Mouse (Mus musculus) limb, embryonic 15.5 days (tissue): ENCODE results near the gene Gm43191. TPM values are rescaled to one million over a fixed set of nuclear protein-coding genes. Genes with fewer than 3 reads are reported as not detected.

Source experiments
- ATAC-seq: fragments of 200-750 bp; cut with Nextera tagmentation; 2 replicates; pipeline ENCODE4 v1.8.0; 2017; ENCODE audit warnings: low read depth, moderate TSS enrichment; ENCODE audit not compliant: insufficient number of reproducible peaks, low FRiP score, low TSS enrichment
- H3K27ac ChIP-seq: fragments of 300-500 bp; sonication (generic); 2 replicates; pipeline ENCODE4 v1.5.1; 2015; ENCODE audit warnings: moderate library complexity, mild to moderate bottlenecking, inconsistent platforms
- H3K27me3 ChIP-seq: fragments of 300-500 bp; sonication (generic); 2 replicates; pipeline ENCODE4 v1.6.1; 2015; ENCODE audit warnings: inconsistent platforms
- H3K36me3 ChIP-seq: fragments of 300-500 bp; sonication (generic); 2 replicates; pipeline ENCODE4 v1.6.1; 2015; ENCODE audit warnings: inconsistent platforms
- H3K4me1 ChIP-seq: fragments of 300-500 bp; sonication (generic); 2 replicates; pipeline ENCODE4 v1.6.1; 2015; ENCODE audit warnings: inconsistent platforms
- H3K4me2 ChIP-seq: fragments of 300-500 bp; sonication (generic); 2 replicates; pipeline ENCODE4 v1.6.1; 2015; ENCODE audit warnings: mild to moderate bottlenecking, inconsistent platforms
- H3K4me3 ChIP-seq: fragments of 300-500 bp; sonication (generic); 2 replicates; pipeline ENCODE4 v1.5.1; 2015; ENCODE audit warnings: mild to moderate bottlenecking, inconsistent platforms
- H3K9ac ChIP-seq: fragments of 300-500 bp; sonication (generic); 2 replicates; pipeline ENCODE4 v1.6.1; 2015; ENCODE audit warnings: inconsistent platforms
- H3K9me3 ChIP-seq: fragments of 300-500 bp; sonication (generic); 2 replicates; pipeline ENCODE4 v1.6.1; 2016; ENCODE audit warnings: inconsistent platforms
- WGBS: fragments of 180-500 bp; shearing (Covaris S2); methylation state at CpG from one replicate; pipeline ENCODE4 v1.1.7; 2015; 5-methylcytosine and 5-hydroxymethylcytosine counted together
- polyA plus RNA-seq: library from polyadenylated mRNA; unstranded; fragments of >200 nt; fragmentation: Nextera tagmentation; extraction: Ambion mirVana; gene quantifications from 2 replicates; pipeline ENCODE4 v1.2.1, GENCODE M21; 2015

The Gm43191 gene
- polyA plus RNA-seq, 1 experiment from 2014 or later: not detected

DNA sequence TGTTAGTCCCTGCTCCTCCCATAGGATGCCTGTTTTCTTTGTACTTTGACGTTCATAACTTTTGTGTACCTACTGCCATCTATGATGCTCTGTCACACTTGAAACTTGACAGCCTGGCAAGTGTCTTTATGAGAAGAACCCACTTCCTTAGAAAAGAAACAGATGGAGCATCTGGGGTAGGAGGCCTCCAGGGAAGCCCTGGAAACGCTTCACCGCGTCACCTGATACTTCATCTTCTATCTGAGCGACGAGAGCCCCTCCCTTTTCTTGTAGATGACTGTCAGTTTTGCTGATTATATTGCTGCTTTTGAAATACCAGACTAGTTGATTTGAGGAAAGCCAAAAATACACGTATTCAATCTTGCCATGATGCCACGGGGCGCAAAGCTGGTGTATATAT lies 76.5 kb downstream of the Gm43191 start:
- Histone ChIP-seq H3K4me1 (no peaks in the 10 kb centered on the region), H3K9ac (no peak overlapping the region), H3K9me3 (no peaks in the 10 kb centered on the region), H3K27ac (no peak overlapping the region), H3K36me3 (peaks cover 12% of the 10 kb centered on the region; the same call in 1 of the 2 replicates), H3K27me3 (no peaks in the 10 kb centered on the region), H3K4me2 (no peak overlapping the region), H3K4me3 (no peak overlapping the region)
- 72% methylated on average over 9 of the region's 9 CpGs for WGBS
- ATAC-seq: no peak

DNA sequence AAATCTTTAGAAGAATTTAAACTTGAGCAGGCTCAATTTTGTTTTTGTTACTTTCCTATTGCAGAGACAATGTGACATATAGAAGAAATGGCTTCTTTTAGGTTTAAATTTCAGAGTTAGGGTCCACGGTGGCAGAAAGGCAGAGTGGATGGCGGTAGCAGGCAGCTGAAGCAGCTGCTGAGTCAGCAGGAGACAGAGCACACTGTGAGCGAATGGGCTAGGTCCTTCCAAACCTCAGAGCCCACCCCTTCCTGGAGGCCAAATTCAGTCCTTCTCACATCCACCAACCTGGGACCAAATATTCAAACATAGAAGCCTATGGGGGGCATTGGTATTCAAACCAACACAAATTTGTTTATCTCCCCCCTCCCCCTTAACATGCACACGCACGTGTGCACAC lies 79.3 kb downstream of the Gm43191 start:
- H3K4me1 ChIP-seq: no peaks in the 10 kb centered on the region
- no peak overlapping the region for H3K4me3 ChIP-seq
- H3K36me3 ChIP-seq: 0 out of 2 replicates have a peak, but pooled peaks cover 2% of the 10 kb centered on the region
- H3K4me2 ChIP-seq: no peak overlapping the region
- H3K9me3 ChIP-seq: no peaks in the 10 kb centered on the region
- H3K27ac ChIP-seq: no peak overlapping the region
- 93% methylated on average over 5 of the region's 5 CpGs for WGBS
- no peaks in the 10 kb centered on the region for H3K27me3 ChIP-seq
- no peak overlapping the region for H3K9ac ChIP-seq
- ATAC-seq: no peak

DNA sequence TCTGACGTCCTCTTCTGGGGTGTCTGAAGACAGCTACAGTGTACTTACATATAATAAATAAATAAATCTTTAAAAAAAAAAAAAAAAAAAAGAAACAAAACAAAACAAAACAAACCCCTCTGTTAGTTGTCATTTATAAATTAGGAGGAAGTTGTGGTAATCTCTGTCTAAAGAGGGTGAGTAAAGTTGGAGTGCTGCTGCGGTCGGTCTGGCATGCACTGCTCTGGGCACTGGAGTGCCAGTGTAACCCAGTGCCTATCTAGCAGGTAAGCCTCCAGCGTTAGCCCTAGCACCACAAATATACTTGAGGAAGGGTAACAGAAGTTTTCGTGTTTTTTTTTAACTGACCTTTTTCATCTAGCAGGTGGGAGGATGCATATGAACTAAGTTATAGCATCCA lies 80.1 kb downstream of the Gm43191 start:
- Histone ChIP-seq H3K27ac (no peak overlapping the region), H3K9me3 (no peaks in the 10 kb centered on the region), H3K4me3 (no peak overlapping the region), H3K4me1 (no peaks in the 10 kb centered on the region), H3K27me3 (no peaks in the 10 kb centered on the region), H3K36me3 (no peaks in the 10 kb centered on the region), H3K4me2 (no peak overlapping the region), H3K9ac (no peak overlapping the region)
- 81% methylated on average over 5 of the region's 5 CpGs for WGBS
- no peak for ATAC-seq

DNA sequence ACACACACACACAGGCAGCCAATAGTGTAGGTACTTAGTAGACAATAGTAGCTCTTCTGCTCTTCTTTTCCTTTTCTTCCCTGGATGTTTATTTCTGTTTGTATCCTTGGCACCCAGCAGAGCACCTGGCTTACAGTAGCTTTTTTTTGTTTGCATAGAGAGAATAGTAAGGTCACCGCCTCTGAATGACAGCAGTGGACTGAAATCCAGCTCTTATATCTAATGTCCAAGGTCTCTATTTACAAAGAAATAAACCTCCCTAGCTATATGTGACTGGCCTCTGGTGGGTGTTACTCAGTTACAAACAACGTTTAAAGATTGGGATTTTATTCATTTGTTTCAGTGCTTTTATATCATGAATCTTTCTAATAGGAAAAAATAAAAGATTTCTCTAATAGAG lies 81.4 kb downstream of the Gm43191 start:
- Histone ChIP-seq H3K4me3 (no peak overlapping the region), H3K9me3 (no peaks in the 10 kb centered on the region), H3K36me3 (no peaks in the 10 kb centered on the region), H3K27me3 (no peaks in the 10 kb centered on the region), H3K27ac (no peak overlapping the region), H3K4me2 (no peak overlapping the region), H3K4me1 (no peaks in the 10 kb centered on the region), H3K9ac (no peak overlapping the region)
- ATAC-seq: no peak
- WGBS: 87% methylated on average over 2 of the region's 2 CpGs

DNA sequence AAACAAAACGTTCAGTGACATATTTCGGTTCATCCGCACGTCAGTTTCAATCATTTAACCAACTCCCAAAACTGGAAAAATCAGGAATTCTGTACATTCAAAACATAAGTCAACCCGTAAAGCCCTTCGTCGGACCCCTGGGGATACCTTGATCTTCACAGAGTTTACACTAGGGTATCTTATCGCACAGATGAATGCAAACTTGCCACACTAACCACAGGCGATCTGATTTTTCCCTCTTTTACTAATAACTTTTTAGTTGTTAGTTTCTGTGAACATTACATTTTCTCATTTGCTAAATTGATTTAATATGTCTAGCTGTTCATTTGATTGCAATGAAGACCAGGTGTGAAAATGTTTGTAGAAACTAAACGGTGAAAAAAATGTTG lies 85.5 kb downstream of the Gm43191 start:
- no peaks in the 10 kb centered on the region for H3K9me3 ChIP-seq
- peaks cover 12% of the 10 kb centered on the region for H3K36me3 ChIP-seq
- H3K27me3 ChIP-seq: no peaks in the 10 kb centered on the region
- WGBS: 7% methylated on average over 10 of the region's 10 CpGs
- H3K4me1 ChIP-seq: 0 out of 2 replicates have a peak, but pooled peaks cover 6% of the 10 kb centered on the region
- peak overlapping the region; percentile 90 for H3K9ac ChIP-seq
- peak overlapping the region; percentile 91 for H3K4me3 ChIP-seq
- no peak overlapping the region for H3K27ac ChIP-seq
- ATAC-seq: no peak
- H3K4me2 ChIP-seq: peak overlapping the region; percentile 69

DNA sequence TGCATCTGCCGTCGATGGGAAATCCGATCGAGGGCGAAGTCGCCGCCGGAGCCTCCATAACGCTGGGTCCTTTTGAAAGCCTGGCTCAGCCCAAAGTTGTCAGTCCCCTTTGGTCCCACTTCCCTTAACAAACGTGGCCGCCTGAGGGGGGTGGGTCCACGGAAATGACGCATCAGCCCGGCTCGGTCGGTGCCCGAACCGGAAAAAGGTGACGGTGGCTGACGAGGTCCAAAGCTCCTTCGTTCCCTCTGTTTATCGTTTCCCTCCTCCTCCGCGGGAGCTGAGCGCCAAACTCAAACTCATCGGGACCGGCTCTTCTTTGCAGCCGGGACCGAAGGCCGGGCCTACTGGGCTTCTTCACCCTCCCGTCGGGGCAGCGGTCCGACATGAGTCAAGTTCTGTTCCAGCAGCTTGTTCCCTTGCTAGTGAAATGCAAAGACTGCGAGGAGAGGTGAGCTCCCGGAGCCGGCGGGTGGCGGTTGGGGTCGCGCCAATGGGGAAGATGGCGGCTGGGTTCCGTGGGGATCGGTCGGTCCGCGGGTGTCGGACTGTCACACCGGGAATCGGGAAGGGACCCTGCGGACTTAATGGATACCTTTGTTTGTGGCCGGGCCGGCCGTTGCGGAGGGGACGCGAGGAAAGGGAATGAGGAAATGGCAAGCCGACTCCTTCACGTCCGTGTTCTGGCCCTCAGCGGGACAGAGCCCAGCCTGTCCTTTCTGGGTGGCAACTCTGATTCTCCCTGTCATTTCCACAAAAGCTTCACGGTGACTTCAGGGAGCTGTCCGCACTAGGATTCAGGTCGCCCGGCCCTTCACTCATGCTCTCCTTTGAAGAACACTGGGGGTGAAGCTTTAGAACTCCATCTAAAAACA lies 86.1 kb downstream of the Gm43191 start, which contains the start of gene Sass6:
Gene Sass6, plus strand, starts transcription at position 255 of the 875 bp plus-strand sequence.
- Histone ChIP-seq H3K9me3 (no peaks in the 10 kb centered on the region), H3K27ac (peak within 1 kb of the TSS; percentile 89), H3K4me2 (peak within 1 kb of the TSS; percentile 69), H3K27me3 (no peaks in the 10 kb centered on the region), H3K36me3 (peaks cover 17% of the 10 kb centered on the region), H3K4me1 (0 out of 2 replicates have a peak, but pooled peaks cover 6% of the 10 kb centered on the region), H3K4me3 (peak within 1 kb of the TSS; percentile 91), H3K9ac (peak within 1 kb of the TSS; percentile 90)
- peak; percentile 95 for ATAC-seq
- under 1% methylated on average over 65 of the region's 65 CpGs for WGBS

DNA sequence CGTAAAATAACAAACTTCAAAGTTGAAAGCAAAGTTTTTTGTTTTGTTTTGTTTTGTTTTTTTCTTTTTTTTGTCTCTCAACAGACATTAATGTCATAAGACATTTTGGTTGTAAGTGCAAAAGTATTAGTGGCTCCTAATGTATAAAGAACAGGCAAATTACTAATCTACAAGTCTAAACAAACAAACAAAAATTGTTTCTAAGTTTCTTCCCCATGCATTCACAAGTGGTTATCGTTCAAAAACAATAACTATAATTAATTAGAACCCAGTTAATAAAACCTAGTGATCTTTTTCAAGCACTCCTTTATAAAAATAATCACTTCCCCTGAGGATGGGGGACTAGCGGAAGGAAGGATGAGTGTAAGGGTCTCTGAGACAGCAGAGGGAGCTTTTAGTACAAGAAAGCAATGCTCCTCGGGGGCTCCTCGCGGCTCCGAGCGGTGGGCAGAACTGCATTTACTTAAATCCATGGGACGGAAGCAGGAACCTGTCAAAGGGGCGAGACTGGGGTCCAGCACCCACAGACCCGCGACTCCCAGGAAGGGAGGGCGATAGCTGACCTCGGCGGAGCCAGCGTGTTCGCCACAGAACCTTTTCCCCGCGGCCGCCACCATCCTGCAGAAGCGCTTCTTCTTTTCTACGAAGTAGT lies 86.9 kb downstream of the Gm43191 start:
- Histone ChIP-seq H3K9me3 (no peaks in the 10 kb centered on the region), H3K4me3 (peak overlapping the region; percentile 91), H3K4me2 (peak overlapping the region; percentile 39), H3K9ac (peak overlapping the region; percentile 90), H3K27me3 (no peaks in the 10 kb centered on the region), H3K36me3 (peaks cover 25% of the 10 kb centered on the region), H3K4me1 (0 out of 2 replicates have a peak, but pooled peaks cover 6% of the 10 kb centered on the region), H3K27ac (peak overlapping the region; percentile 89)
- ATAC-seq: peak; percentile 66
- 2% methylated on average over 22 of the region's 22 CpGs for whole genome bisulfite sequencing

Other genes starting within 250 kb of the Gm43191 start
- 57.0 and 60.6 TPM in 2 replicates for gene Rtca, start 173.1 kb downstream of the Gm43191 start, polyA plus RNA-seq
- 14.5 and 15.7 TPM in 2 replicates for gene Dbt, start 168.2 kb downstream of the Gm43191 start, polyA plus RNA-seq
- gene Lrrc39, start 118.3 kb downstream of the Gm43191 start, polyA plus RNA-seq: 1.1 and 3.2 TPM in 2 replicates
- gene Sass6, start 86.3 kb downstream of the Gm43191 start, polyA plus RNA-seq: 16.5 and 17.0 TPM in 2 replicates
- 27.9 and 32.3 TPM in 2 replicates for gene Trmt13, start 66.7 kb downstream of the Gm43191 start, polyA plus RNA-seq
- 75.1 and 75.3 TPM in 2 replicates for gene Mfsd14a, start 18.6 kb downstream of the Gm43191 start, polyA plus RNA-seq
- gene Slc35a3, start 31.6 kb upstream of the Gm43191 start, polyA plus RNA-seq: 11.4 and 12.5 TPM in 2 replicates
- 24.0 and 37.2 TPM in 2 replicates for gene Agl, start 126.9 kb upstream of the Gm43191 start, polyA plus RNA-seq
- gene Frrs1, start 178.2 kb upstream of the Gm43191 start, polyA plus RNA-seq: 12.6 and 15.6 TPM in 2 replicates